Mouse (Mus musculus) gastrocnemius, postnatal 14 days (tissue): ENCODE results near the gene Rras. TPM values are rescaled to one million over a fixed set of nuclear protein-coding genes. Genes with fewer than 3 reads are reported as not detected.

Experiments used
- microRNA-seq, 2 experiments: library from miRNA; unstranded; fragments of <30 nt; microRNA quantifications; one replicate each; pipeline ENCODE4 v1.2.0; 2021
- total RNA-seq, 2 experiments: library from RNA; stranded (reverse); gene quantifications; 2 replicates each; pipeline ENCODE4 v1.2.3; 2021

Rras gene
- total RNA-seq, 2 experiments from 2014 or later: 43.1 to 53.1 TPM

Small RNAs within 50 kb of the gene (microRNA-seq; reads per million reads assigned to microRNA genes)
- gene Mir7054: 0.32 to 0.50 reads per million in 2 experiments

Other genes with a start within 250 kb of the Rras start
- 10 to 100 TPM; 21.2 to 28.1 TPM for gene Nup62, start 201.9 kb upstream of the Rras start, total RNA-seq
- 1 to 10 TPM; 2.3 to 2.6 TPM for gene Il4i1, start 201.6 kb upstream of the Rras start, total RNA-seq
- 10 to 100 TPM; 54.5 to 62.2 TPM for gene Atf5, start 201.3 kb upstream of the Rras start, total RNA-seq
- 10 to 100 TPM; 85.9 to 86.7 TPM for gene Akt1s1, start 169.0 kb upstream of the Rras start, total RNA-seq
- gene Tbc1d17, start 168.9 kb upstream of the Rras start, total RNA-seq: 10 to 100 TPM; 28.2 to 38.9 TPM
- 10 to 100 TPM; 15.1 to 16.6 TPM for gene Pnkp, start 160.8 kb upstream of the Rras start, total RNA-seq
- gene Ptov1, start 148.2 kb upstream of the Rras start, total RNA-seq: 100 to 1,000 TPM; 161 to 167 TPM
- 10 to 100 TPM; 48.0 to 49.7 TPM for gene Med25, start 125.2 kb upstream of the Rras start, total RNA-seq
- gene Fuz, start 121.9 kb upstream of the Rras start, total RNA-seq: 10 to 100 TPM; 18.8 to 23.4 TPM
- 10 to 100 TPM; 55.4 to 60.8 TPM for gene Ap2a1, start 88.5 kb upstream of the Rras start, total RNA-seq
- not detected for gene Tsks, start 74.8 kb upstream of the Rras start, total RNA-seq
- gene Cpt1c, start 43.1 kb upstream of the Rras start, total RNA-seq: 1 to 10 TPM; 2.3 to 2.7 TPM
- 100 to 1,000 TPM; 144 to 227 TPM for gene Prmt1, start 31.4 kb upstream of the Rras start, total RNA-seq
- gene Irf3, start 20.3 kb upstream of the Rras start, total RNA-seq: 10 to 100 TPM; 20.0 to 22.2 TPM
- gene Bcl2l12, start 19.2 kb upstream of the Rras start, total RNA-seq: 10 to 100 TPM in 1 of 2 experiments, 1 to 10 TPM in 1; 10.0 to 10.6 TPM
- gene Scaf1, start 1.6 kb upstream of the Rras start, total RNA-seq: 10 to 100 TPM; 35.6 to 40.1 TPM
- gene Prr12, start 34.9 kb downstream of the Rras start, total RNA-seq: 10 to 100 TPM; 17.9 to 29.6 TPM
- gene Nosip, start 44.5 kb downstream of the Rras start, total RNA-seq: 10 to 100 TPM; 34.3 to 35.2 TPM
- 1 to 10 TPM; 7.2 to 7.6 TPM for gene Prrg2, start 44.7 kb downstream of the Rras start, total RNA-seq
- gene Rcn3, start 74.3 kb downstream of the Rras start, total RNA-seq: 10 to 100 TPM; 57.2 to 80.5 TPM
- gene Fcgrt, start 85.9 kb downstream of the Rras start, total RNA-seq: 10 to 100 TPM; 62.5 to 64.4 TPM
- gene Rps11, start 106.5 kb downstream of the Rras start, total RNA-seq: 100 to 1,000 TPM; 599 to 696 TPM
- 100 to 1,000 TPM; 742 to 866 TPM for gene Rpl13a, start 110.8 kb downstream of the Rras start, total RNA-seq
- gene Gm45713, start 118.3 kb downstream of the Rras start, total RNA-seq: not detected
- gene Flt3l, start 118.5 kb downstream of the Rras start, total RNA-seq: 1 to 10 TPM; 1.9 to 2.5 TPM
- 10 to 100 TPM; 40.0 to 42.4 TPM for gene Pih1d1, start 136.3 kb downstream of the Rras start, total RNA-seq
- 10 to 100 TPM; 21.4 to 23.2 TPM for gene Aldh16a1, start 136.6 kb downstream of the Rras start, total RNA-seq
- gene Slc17a7, start 146.0 kb downstream of the Rras start, total RNA-seq: 1 to 10 TPM; 3.6 to 4.3 TPM
- gene Gfy, start 161.6 kb downstream of the Rras start, total RNA-seq: under 1 TPM; 0.16 to 0.23 TPM
- not detected for gene Pth2, start 163.0 kb downstream of the Rras start, total RNA-seq
- 1 to 10 TPM; 2.1 to 2.6 TPM for gene Ccdc155, start 186.9 kb downstream of the Rras start, total RNA-seq
- not detected for gene Dkkl1, start 194.2 kb downstream of the Rras start, total RNA-seq
- 10 to 100 TPM in 1 of 2 experiments, 1 to 10 TPM in 1; 7.1 to 10.9 TPM for gene Tead2, start 197.8 kb downstream of the Rras start, total RNA-seq
- gene Cd37, start 221.2 kb downstream of the Rras start, total RNA-seq: 1 to 10 TPM; 1.4 to 1.5 TPM
- not detected for gene Slc6a16, start 223.1 kb downstream of the Rras start, total RNA-seq